Mouse (Mus musculus) megakaryocyte, embryonic 14.5 days (primary cell): ENCODE results near the gene Zfp385b.

Source experiments
- FLI1 ChIP-seq: IDR thresholded peaks from 2 replicates; pipeline ENCODE4 v1.6.1; 2012; ENCODE audit warnings: low read length, inconsistent platforms, mixed read lengths
- GATA1 ChIP-seq: IDR thresholded peaks from 3 replicates; pipeline ENCODE4 v1.6.1; 2012; ENCODE audit warnings: mixed read lengths, low read length, inconsistent platforms, borderline replicate concordance

DNA sequence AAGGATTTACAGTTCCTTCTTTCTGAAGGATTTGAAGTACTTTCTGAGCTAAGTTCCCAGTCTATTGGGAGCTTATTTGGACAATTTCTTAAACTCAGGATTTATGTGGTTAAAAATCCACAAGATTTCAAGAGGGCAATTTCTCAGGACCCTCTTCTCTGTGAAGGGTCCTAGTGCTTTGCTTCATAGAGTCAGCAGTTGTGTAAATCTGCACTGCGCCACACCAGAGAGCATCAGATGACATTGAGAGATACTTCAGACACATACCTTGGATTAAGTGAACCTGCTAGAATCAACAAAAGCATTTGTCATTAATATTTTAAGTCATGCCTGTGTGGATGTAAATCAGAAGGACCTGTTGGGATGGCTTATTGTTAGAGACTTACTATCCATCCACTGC is 439.5 kb downstream of the Zfp385b start:
- TF ChIP-seq GATA1, result no peak
- no peak for TF ChIP-seq FLI1
